Mouse (Mus musculus): Measurements from ENCODE around the gene Tmem266.

DNA sequence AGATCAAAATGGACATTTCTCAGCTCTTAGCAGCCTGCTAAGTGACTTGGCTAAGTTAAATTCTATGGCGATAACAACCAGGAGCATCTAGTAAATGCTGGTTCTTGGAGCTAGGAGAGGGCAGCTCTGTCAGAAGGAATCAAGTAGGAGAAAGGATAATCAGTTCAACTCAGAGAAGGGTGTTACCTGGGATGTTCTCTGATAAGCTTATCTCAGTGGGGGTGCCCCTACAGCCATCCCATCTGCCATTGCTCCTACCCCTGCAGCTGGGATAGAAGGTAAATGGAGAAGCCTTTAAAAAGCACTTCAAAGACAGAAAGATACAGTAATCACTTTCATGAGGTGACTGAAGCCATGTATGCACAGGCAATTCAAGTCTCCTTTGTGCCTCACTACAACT lies 126.2 kb downstream of the Tmem266 start:
- no peak for TF ChIP-seq POLR2A (IDR thresholded peaks at IDR 0.05; ENCODE audit: borderline replicate concordance, insufficient read depth, low read length)
- TF ChIP-seq CTCF (IDR thresholded peaks at IDR 0.05; ENCODE audit: borderline replicate concordance, insufficient read depth, low read depth, low read length): no peak

Measured in cerebellum, adult 2 months (tissue).